Mouse (Mus musculus) bone marrow macrophage, adult 2 months (primary cell): Measurements from ENCODE around the gene Skint7. TPM values are rescaled to one million over a fixed set of nuclear protein-coding genes. Genes with fewer than 3 reads are reported as not detected.
"Not testable (repeated sequence)": the region's sequence is repeated elsewhere in the genome, so short reads cannot be mapped to it uniquely, and the experiment has no call there.

Experiments used
- H3K27ac ChIP-seq: 2 replicates; pipeline ENCODE4 v1.5.1; 2012; ENCODE audit warnings: low read depth, low read length; ENCODE audit not compliant: insufficient read depth
- H3K4me1 ChIP-seq: 2 replicates; pipeline ENCODE4 v1.6.1; 2012; ENCODE audit warnings: low read length; ENCODE audit not compliant: control insufficient read depth, insufficient read depth
- H3K4me3 ChIP-seq: 2 replicates; pipeline ENCODE4 v1.5.1; 2012; ENCODE audit warnings: mild to moderate bottlenecking, low read length, moderate library complexity; ENCODE audit not compliant: insufficient read depth
- CTCF ChIP-seq: IDR thresholded peaks from 2 replicates; pipeline ENCODE4 v1.5.1; 2012; ENCODE audit warnings: low read depth, mild to moderate bottlenecking, low read length, moderate library complexity
- POLR2A ChIP-seq: IDR thresholded peaks from 2 replicates; pipeline ENCODE4 v1.6.1; 2012; ENCODE audit warnings: mild to moderate bottlenecking, low read depth, low read length, borderline replicate concordance
- polyA plus RNA-seq: library from polyadenylated mRNA; stranded (reverse); fragments of >200 nt; gene quantifications from 2 replicates; pipeline ENCODE4 v1.2.4, GENCODE M21; 2012; ENCODE audit not compliant: missing spikeins, insufficient read depth, insufficient read length

Gene Skint7
- not detected in 2 replicates for polyA plus RNA-seq

DNA sequence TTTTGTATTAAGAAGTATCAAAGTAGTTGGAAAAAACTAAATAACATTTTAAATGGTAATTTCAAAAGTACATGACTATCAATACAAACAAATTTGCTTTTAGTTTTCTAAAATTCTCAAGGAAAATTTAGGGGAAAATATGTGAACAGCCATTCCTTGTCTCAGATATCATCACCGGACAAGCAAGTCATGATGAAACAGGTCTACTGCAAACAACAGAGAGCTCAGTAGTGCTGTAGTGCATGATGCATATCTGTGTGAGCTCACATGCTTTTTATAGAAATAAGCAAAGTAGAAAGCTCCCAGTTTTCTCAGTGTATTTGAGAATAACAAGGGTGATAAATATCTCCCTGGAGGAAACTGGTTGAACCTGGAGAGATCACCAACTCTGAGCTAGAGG, at the start of gene Skint7:
Gene Skint7, plus strand, starts transcription at position 301 of the 400 bp plus-strand sequence.
- Histone ChIP-seq H3K4me3 (no peak within 1 kb of the TSS), H3K27ac (no peak within 1 kb of the TSS), H3K4me1 (no peaks in the 10 kb centered on the region)
- TF ChIP-seq CTCF = no peak
- TF ChIP-seq POLR2A = no peak

DNA sequence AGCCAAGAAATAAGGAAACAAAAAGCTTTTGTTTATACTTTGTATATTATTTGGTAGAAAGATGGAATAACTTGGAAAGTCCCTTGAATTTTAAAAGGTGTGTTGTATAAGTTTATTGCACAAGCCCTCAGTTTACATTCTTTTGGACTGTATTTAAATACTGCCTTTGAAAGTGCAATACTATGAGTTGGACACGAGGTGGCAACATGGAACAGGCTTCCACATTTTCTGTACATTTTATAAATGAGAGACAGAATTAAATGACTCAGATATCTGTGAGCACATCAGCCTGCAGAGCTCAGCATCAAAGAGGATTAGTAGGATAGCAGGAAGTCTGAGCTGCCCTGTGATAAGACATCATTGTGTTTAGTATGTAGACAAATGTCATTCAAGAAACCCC, 11.4 kb upstream of the Skint7 start:
- Histone ChIP-seq H3K4me1 (no peaks in the 10 kb centered on the region), H3K27ac (no peak overlapping the region), H3K4me3 (no peak overlapping the region)
- TF ChIP-seq POLR2A (no peak), CTCF (no peak)

DNA sequence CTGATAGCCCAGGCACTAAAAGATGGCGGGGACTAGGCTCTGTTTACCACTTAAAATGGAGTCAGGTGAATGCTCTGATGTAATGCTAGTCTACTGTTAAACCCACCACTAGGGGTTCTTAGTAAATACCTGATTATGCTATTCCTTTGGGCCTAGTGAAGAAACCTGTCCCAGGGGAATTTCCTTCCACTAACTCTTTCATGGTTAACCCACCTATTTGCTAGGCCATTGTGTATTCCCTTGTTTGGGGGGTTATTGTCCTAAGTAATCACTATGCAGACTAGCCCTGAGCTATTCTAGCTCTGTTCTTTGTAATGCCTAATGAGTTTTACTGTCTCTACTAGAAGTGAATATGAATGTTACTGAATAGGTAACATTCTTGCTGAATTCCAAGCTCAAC, 9.5 kb upstream of the Skint7 start:
- H3K4me3 ChIP-seq, H3K27ac ChIP-seq, H3K4me1 ChIP-seq: not testable (repeated sequence)

DNA sequence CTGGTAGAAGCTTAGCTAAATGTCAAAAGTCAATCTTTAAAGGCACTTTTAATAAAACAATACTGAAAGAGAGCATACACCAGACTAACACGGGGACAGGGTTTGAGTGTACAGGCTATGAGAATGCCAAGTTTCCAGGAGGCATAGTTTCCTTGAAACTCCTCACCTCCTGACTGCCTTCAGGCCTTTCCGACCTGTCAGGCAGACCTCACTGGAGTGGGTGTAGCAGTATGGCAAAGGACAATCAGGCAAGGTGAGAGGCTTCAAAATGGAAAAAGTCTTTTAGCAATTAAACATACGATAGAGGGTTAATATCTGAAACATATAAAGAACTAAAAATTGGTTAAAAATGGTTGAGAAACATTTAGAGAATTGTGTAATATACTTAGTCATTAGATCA, 9.1 kb upstream of the Skint7 start:
- Histone ChIP-seq H3K4me1 (no peaks in the 10 kb centered on the region), H3K27ac (no peak overlapping the region), H3K4me3 (no peak overlapping the region)
- TF ChIP-seq CTCF = no peak

DNA sequence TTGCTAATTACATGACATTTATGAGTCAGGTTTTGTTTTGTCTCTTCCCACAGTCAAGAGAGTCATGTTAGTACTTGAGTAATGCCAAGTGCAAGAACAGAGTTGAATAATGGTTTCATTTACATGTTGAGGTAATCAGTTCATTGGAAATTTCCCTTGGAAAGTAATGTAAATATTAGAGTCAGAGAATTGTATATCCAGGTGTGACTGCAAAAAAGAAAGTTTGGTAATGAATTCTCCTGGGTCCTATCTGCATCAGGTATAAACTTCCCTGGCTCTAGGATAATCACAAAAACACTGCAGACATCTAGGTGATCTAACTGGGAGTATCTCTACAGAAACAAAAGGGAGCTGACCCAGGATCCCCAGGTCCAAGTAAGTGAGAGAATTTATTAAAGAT, 33.2 kb downstream of the Skint7 start, which contains the start of gene Skint1:
Gene Skint1, plus strand, starts transcription at position 301 of the 400 bp plus-strand sequence.
- TF ChIP-seq POLR2A (no peak), CTCF (no peak)
- H3K27ac ChIP-seq = no peak within 1 kb of the TSS
- no peak within 1 kb of the TSS for H3K4me3 ChIP-seq
- H3K4me1 ChIP-seq = no peaks in the 10 kb centered on the region

Other genes with a start within 250 kb of the Skint7 start
- gene Slc5a9, start 70.0 kb upstream of the Skint7 start, polyA plus RNA-seq = not detected in 2 replicates
- gene Skint8, start 53.5 kb upstream of the Skint7 start, polyA plus RNA-seq = not detected in 2 replicates
- 0.61 TPM in 1 of 2 replicates, not detected in the other for gene Skint1, start 33.3 kb downstream of the Skint7 start, polyA plus RNA-seq
- not detected in 2 replicates for gene Skint4, start 99.1 kb downstream of the Skint7 start, polyA plus RNA-seq